Mouse (Mus musculus) hindbrain, embryonic 10.5 days (tissue): ENCODE measurements around the gene Fam114a1. TPM values are rescaled to one million over a fixed set of nuclear protein-coding genes. Genes with fewer than 3 reads are reported as not detected.
A peak's percentile ranks its signal among the peaks of the same experiment; 100 is the strongest.

ENCODE experiments used
- DNase-seq: peaks from one replicate; pipeline ENCODE4 v3.0.0-alpha.2; 2017; ENCODE audit warnings: low spot score
- H3K27ac ChIP-seq: fragments of 300-500 bp; sonication (generic); 2 replicates; pipeline ENCODE4 v1.5.1; 2016; ENCODE audit warnings: mild to moderate bottlenecking, moderate library complexity
- H3K27me3 ChIP-seq: fragments of 300-500 bp; sonication (generic); 2 replicates; pipeline ENCODE4 v1.6.1; 2016; ENCODE audit warnings: mild to moderate bottlenecking; ENCODE audit not compliant: poor library complexity, insufficient read depth, severe bottlenecking
- H3K36me3 ChIP-seq: fragments of 300-500 bp; sonication (generic); 2 replicates; pipeline ENCODE4 v1.6.1; 2016; ENCODE audit warnings: mild to moderate bottlenecking, moderate library complexity
- H3K4me1 ChIP-seq: fragments of 300-500 bp; sonication (generic); replicated peaks from 2 replicates; pipeline ENCODE4 v1.6.1; 2016; ENCODE audit warnings: mild to moderate bottlenecking
- H3K4me3 ChIP-seq: fragments of 300-500 bp; sonication (generic); 2 replicates; pipeline ENCODE4 v1.5.1; 2016; ENCODE audit warnings: mild to moderate bottlenecking, moderate library complexity
- H3K9me3 ChIP-seq: fragments of 300-500 bp; sonication (generic); 2 replicates; pipeline ENCODE4 v1.6.1; 2016; ENCODE audit warnings: mild to moderate bottlenecking, moderate library complexity
- WGBS: fragments of 180-500 bp; shearing (Covaris S2); methylation state at CpG from one replicate; pipeline ENCODE4 v1.1.7; 2016; 5-methylcytosine and 5-hydroxymethylcytosine counted together
- polyA plus RNA-seq: library from polyadenylated mRNA; unstranded; fragments of >200 nt; fragmentation: Nextera tagmentation; extraction: Ambion mirVana; gene quantifications from 2 replicates; pipeline ENCODE4 v1.2.1, GENCODE M21; 2016

Gene Fam114a1
- 16.8 and 18.3 TPM in 2 replicates for polyA plus RNA-seq

DNA sequence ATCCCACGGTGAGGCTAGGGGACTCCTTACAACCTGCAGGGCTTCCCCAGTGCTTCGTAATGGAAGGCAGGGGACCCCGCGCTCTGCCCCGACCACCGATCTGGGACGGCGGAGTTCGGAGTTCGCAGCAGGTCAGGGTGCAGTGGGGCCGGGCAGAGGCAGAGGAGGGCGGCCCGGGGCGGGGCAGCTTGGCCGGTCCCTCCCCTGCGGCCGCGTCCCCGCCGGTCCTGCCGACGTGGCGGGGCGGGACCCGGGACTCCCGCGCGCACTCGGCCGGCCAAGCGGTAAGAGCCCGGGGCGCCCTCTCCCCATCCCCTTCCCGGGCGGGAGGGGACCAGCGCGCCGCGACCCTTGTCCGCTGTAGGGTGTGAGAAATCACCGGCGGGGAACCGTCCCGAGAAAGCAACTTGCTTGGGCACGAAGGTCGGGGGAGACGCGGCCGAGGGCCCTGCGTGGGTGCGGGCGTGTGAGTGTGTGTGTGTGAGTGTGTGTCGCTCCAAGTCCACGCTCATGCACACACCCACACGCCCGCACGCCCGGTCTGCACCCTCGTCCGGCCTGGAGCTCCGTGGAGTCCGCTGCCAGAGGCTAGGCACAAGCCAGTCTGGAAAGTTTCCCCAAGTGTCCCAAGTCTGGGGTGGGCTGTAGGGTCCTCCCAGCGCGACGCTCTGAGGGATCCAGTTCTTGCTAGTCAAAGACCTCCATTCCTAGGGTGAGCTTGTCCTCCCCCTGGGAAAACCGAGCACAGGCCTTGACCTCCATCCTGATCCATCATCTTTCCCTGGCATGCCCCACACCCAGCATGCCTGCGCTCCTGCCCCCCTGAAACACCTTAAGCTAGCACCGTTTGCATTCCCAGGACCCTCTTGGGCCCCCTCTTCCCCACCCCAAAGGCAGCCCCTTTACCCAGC, at the start of gene Fam114a1:
TSS of gene Fam114a1 (plus strand) at position 211 of the 911 bp plus-strand sequence.
- peak; percentile 69 for DNase-seq
- Histone ChIP-seq H3K27me3 (peaks cover 13% of the 10 kb centered on the region), H3K9me3 (no peaks in the 10 kb centered on the region), H3K36me3 (no peaks in the 10 kb centered on the region), H3K27ac (peak within 1 kb of the TSS; percentile 89), H3K4me1 (peaks cover 30% of the 10 kb centered on the region), H3K4me3 (peak within 1 kb of the TSS; percentile 77)
- WGBS, result under 1% methylated on average over 68 of the region's 68 CpGs

DNA sequence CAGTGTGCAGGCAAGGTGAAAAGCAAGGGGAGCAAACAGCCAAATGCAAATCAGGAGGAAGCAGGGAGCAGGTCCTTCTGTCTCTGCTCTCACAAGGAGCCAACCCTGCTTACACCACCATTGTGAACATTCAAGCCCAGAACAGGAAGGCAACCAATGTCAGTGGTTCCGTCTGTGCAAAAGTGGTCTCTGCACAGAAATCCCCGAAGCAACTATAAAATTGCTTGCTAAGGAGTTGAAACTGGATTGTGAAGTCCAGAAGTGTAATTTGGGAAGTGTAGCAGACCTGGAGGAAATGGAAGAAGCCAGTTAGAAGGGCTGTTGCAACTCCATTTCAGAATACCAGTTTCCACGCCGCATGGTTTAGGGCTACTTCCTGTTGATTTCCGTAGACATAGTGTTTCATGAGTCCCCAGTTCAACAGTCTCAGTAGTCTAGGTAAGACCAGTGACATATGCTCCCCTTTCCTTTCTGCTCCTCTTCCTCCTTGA, 46.9 kb upstream of the Fam114a1 start:
- H3K27ac ChIP-seq, result no peak overlapping the region
- H3K36me3 ChIP-seq, result no peaks in the 10 kb centered on the region
- H3K9me3 ChIP-seq, result no peaks in the 10 kb centered on the region
- no peak overlapping the region for H3K4me3 ChIP-seq
- WGBS, result 93% methylated on average over 5 of the region's 5 CpGs
- H3K4me1 ChIP-seq, result no peaks in the 10 kb centered on the region
- H3K27me3 ChIP-seq, result no peaks in the 10 kb centered on the region
- DNase-seq, result no peak

DNA sequence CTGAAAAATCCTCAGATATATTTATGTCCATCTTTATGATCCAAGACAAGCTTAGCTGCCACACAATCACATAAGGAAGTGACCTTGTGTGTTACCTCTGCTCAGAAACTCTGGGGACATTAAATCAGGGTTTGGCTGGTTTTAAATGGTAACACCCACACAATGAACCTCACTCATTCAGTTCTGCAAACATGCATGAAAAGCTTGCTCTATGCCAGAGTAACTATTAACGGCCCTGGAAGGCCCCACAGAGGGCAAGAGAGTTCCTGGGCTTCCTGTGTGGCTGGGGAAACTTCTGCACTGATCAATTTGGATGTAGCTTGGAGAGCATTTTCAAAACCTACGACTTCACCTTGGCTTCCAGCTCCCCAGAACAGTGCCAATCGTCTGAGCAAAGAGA, 37.7 kb upstream of the Fam114a1 start:
- Histone ChIP-seq H3K27ac (no peak overlapping the region), H3K36me3 (no peaks in the 10 kb centered on the region), H3K9me3 (no peaks in the 10 kb centered on the region), H3K27me3 (no peaks in the 10 kb centered on the region), H3K4me1 (no peaks in the 10 kb centered on the region), H3K4me3 (no peak overlapping the region)
- DNase-seq, result no peak
- WGBS, result 69% methylated on average over 3 of the region's 3 CpGs

DNA sequence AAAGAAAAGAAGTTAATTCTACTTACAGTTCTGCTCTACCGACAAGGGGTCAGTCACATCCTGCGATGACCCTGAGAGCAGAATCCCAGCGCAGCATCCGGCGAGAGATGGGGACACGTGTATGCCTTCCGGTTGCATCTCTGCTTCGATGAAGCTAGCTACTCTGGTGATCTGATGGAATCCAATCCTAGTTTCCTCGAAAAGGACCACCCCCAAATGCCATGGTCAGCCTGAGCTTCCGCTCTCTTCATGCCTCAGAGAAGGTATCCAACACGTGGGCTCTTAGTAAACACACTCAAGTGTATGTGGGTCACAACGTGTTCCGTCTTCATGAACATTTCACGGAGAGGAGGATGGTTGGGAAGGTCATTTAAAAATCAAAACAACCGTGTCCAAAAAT, 37.1 kb upstream of the Fam114a1 start:
- H3K36me3 ChIP-seq, result no peaks in the 10 kb centered on the region
- no peak overlapping the region for H3K4me3 ChIP-seq
- H3K27ac ChIP-seq, result no peak overlapping the region
- 93% methylated on average over 15 of the region's 15 CpGs for WGBS
- H3K4me1 ChIP-seq, result no peaks in the 10 kb centered on the region
- no peak for DNase-seq
- H3K27me3 ChIP-seq, result no peaks in the 10 kb centered on the region
- 0 out of 2 replicates have a peak, but pooled peaks cover 3% of the 10 kb centered on the region for H3K9me3 ChIP-seq

GRCm38 (mm10) chr5:64951486-64951885, 18.4 kb upstream of the Fam114a1 start:
- Histone ChIP-seq H3K27ac (no peak overlapping the region), H3K27me3 (no peaks in the 10 kb centered on the region), H3K4me3 (no peak overlapping the region), H3K4me1 (no peaks in the 10 kb centered on the region), H3K36me3 (no peaks in the 10 kb centered on the region), H3K9me3 (no peaks in the 10 kb centered on the region)
- DNase-seq, result no peak
- 92% methylated on average over 5 of the region's 5 CpGs for WGBS

DNA sequence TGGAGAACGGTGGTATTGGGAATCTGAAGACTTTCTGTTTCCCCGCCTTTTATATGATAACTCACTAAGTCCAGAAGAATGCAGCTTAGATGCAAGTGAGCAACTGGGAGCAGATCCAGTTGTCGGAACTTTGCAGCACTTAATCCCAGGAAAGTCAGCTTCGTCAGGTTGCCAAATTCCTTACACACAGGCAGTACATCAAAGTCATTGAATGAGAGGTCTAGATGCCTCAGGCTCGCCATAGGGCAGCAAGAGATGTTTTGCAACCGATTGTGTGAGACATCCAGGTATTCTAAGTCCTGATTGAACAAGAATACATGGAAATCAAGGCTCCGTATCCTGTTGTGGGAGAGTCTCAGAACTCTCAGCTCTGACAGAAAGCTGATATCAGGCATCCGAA, 14.9 kb upstream of the Fam114a1 start:
- Histone ChIP-seq H3K4me1 (no peaks in the 10 kb centered on the region), H3K27me3 (no peaks in the 10 kb centered on the region), H3K9me3 (no peaks in the 10 kb centered on the region), H3K4me3 (no peak overlapping the region), H3K36me3 (no peaks in the 10 kb centered on the region), H3K27ac (no peak overlapping the region)
- WGBS, result 88% methylated on average over 8 of the region's 8 CpGs
- DNase-seq, result no peak

DNA sequence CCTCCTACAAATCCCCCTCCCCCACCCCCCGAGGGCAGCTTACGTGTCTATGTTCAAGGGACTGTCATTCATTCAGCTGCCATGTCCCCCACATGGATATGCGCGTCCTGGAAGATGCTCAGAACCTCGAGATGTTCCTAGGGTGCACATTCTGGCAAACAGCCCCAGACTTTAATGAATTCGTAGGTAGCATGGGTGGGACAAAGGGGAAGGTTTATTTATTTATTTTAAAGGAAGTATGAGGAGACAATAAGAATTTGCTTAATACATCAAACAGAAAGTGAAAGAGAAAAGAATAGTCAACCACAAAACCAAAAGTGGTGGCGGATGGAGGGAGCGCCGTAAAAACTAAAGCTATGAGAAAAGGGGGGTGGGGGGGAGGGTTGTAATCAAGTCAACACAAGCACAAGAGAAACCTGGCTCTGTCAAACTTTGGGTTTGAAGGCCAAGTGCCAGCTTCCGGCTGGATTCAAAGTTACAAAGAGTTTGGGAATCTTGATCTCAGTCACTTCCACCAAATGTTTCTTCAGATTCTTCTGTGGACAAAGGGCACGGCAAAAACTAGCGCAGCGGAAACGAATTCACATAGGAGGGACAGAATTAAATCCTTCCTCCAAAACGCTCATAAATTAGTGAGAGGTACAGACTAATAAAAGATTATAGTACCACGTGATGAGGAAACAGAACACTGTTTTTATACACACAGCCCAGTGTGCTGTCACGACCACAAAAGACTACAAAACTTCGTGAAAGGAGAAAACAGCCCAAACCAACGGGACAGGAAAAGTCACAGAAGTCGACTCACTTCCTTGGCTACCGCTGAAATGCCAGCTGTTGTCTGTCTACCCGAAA, 10.7 kb upstream of the Fam114a1 start:
- no peak overlapping the region for H3K4me3 ChIP-seq
- H3K36me3 ChIP-seq, result no peaks in the 10 kb centered on the region
- no peaks in the 10 kb centered on the region for H3K27me3 ChIP-seq
- no peak overlapping the region for H3K27ac ChIP-seq
- H3K4me1 ChIP-seq, result no peaks in the 10 kb centered on the region
- no peaks in the 10 kb centered on the region for H3K9me3 ChIP-seq
- DNase-seq, result no peak
- WGBS, result 88% methylated on average over 22 of the region's 22 CpGs

GRCm38 (mm10) chr5:64959843-64960230, 10.0 kb upstream of the Fam114a1 start, which contains the start of gene Tlr6:
Gene Tlr6 (minus strand): TSS chr5:64960097.
- no peaks in the 10 kb centered on the region for H3K36me3 ChIP-seq
- 86% methylated on average over 13 of the region's 13 CpGs for WGBS
- no peaks in the 10 kb centered on the region for H3K9me3 ChIP-seq
- H3K27ac ChIP-seq, result no peak within 1 kb of the TSS
- DNase-seq, result no peak
- no peak within 1 kb of the TSS for H3K4me3 ChIP-seq
- H3K4me1 ChIP-seq, result no peaks in the 10 kb centered on the region
- no peaks in the 10 kb centered on the region for H3K27me3 ChIP-seq

DNA sequence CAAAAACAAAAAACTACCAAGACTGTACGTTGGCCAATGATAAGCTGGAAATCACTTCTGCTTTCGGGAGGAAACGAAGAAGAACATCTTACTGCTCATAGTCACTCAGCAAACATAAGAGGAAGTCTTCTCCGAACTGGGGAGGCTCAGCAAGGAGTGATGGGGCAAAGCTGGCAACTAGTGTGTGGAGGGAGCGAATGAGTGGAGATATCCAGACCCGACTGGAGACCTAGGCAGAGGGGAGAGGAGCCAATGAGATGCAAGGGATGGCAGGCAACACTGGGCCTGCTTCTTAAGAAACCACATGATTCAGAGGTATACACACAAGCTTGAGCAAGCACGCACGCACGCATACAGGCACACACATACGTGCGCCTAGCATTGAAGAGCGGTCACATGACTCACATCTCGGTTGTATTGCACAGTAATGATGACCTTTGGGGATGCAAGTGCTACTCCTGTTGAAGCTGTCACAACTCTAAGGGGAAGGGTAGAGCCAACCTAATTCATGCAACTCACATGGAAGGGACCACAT, 8.9 kb upstream of the Fam114a1 start:
- Histone ChIP-seq H3K4me3 (no peak overlapping the region), H3K27ac (no peak overlapping the region), H3K36me3 (no peaks in the 10 kb centered on the region), H3K27me3 (no peaks in the 10 kb centered on the region), H3K9me3 (no peaks in the 10 kb centered on the region), H3K4me1 (no peaks in the 10 kb centered on the region)
- no peak for DNase-seq
- WGBS, result 92% methylated on average over 13 of the region's 13 CpGs

DNA sequence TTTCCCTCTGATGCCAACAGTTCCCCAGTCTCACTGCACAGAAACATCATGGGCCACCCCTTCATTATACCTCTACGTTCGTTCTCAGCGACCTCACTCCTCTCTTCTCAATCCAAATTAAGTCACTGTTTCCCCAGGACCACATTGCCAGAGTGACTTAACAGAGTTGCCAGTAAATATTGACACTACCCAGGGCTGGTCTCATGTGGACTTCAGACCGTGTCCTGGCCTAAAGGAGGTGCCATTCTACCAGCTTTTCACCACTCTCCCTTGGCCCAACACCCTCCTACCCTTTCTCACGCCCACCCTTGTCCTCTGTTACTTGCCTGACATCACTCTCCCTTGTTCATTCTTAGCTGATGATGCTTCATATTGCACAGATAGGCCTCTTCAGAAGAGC, 6.6 kb upstream of the Fam114a1 start:
- Histone ChIP-seq H3K27me3 (no peaks in the 10 kb centered on the region), H3K27ac (no peak overlapping the region), H3K4me1 (0 out of 2 replicates have a peak, but pooled peaks cover 3% of the 10 kb centered on the region), H3K36me3 (no peaks in the 10 kb centered on the region), H3K4me3 (no peak overlapping the region), H3K9me3 (no peaks in the 10 kb centered on the region)
- WGBS, result 84% methylated on average over 5 of the region's 5 CpGs
- DNase-seq, result no peak

DNA sequence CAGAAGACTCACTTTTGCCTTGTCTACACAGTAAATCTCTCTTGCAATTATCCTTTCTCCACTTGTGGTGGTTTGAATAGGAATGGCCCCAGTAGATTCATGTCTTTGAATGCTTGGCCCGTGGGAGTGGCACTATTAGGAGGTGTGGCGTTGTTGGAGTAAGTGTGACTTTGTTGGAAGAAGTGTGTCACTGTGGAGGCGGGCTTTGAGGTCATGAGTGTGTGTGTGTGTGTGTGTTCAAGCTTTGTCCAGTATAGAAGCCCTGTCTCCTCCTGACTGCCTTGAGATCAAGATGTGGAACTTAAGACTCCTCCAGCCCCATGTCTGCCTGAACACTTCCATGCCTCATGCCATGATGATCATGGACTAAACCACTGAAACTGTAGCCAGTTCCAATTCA, 6.1 kb upstream of the Fam114a1 start:
- 78% methylated on average over 3 of the region's 3 CpGs for WGBS
- no peak for DNase-seq
- Histone ChIP-seq H3K27me3 (no peaks in the 10 kb centered on the region), H3K9me3 (no peaks in the 10 kb centered on the region), H3K4me1 (0 out of 2 replicates have a peak, but pooled peaks cover 3% of the 10 kb centered on the region), H3K27ac (no peak overlapping the region), H3K36me3 (no peaks in the 10 kb centered on the region), H3K4me3 (no peak overlapping the region)

DNA sequence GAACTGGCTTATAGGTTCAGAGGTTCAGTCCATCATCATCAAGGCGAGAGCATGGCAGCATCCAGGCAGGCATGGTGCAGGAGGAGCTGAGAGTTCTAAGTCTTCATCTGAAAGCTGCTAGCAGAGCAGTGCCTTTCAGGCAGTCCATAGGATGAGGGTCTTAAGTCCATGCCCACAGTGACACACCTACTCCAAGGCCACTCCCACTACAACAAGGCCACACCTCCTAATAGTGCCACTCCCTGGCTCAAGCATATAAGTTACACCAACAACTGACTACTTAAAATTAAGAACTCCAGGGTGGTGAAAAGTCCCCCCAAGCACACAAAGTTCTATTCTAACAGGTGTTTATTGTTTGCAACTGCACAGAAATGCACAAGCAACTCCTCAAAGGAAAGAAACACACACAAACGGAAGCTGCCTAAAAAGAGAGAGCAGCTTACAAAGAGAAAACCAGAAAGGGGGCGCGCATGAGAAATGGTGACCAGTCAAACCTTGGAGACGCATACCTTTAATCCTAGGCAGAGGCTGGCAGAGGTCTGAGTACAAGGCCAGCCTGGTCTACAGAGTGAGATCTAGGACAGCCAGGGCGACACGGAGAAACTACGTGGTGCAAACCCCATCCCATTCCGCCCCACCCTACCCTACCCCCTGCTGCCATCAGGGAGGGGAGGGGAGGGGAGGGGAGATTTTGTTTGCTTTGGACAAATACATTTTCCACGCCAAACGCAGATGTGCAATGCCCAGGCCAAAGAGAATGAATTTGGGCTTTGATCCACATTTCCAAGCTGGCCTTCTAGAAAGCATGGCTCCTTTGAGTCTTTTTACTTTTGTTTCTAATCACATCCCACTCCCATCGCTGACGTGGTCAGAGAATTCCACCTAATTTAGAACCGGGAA, 660 bp upstream of the Fam114a1 start:
- peaks cover 30% of the 10 kb centered on the region for H3K4me1 ChIP-seq
- H3K27me3 ChIP-seq, result peaks cover 13% of the 10 kb centered on the region
- H3K4me3 ChIP-seq, result peak overlapping the region; percentile 77
- peak overlapping the region; percentile 89 for H3K27ac ChIP-seq
- H3K36me3 ChIP-seq, result no peaks in the 10 kb centered on the region
- no peak for DNase-seq
- 4% methylated on average over 14 of the region's 14 CpGs for WGBS
- H3K9me3 ChIP-seq, result no peaks in the 10 kb centered on the region
